11 mouse cellular contexts compared by ENCODE assay signal in genomic region chr12:54146943-54147556, GRCm38 (mm10). TPM values are rescaled to one million over a fixed set of nuclear protein-coding genes. Genes with fewer than 3 reads are reported as not detected.
DNase-seq lines count a peak whose midpoint lies in the region; ATAC-seq and TF ChIP-seq lines count a peak whose summit lies in the region.
"Had no signal": no experiment of that assay in that cellular context is flagged by ENCODE, and none has a peak within 500 bp of the region (broad histone marks: within the 10 kb centered on the region; RNA-seq: fewer than 3 reads in every experiment).

No protein-coding gene starts in this region.

- no peak for TF ChIP-seq CTCF in gastrocnemius, adult 2 months (IDR thresholded peaks at IDR 0.05)

- no peaks in the 10 kb centered on the region; the same call in 1 of the 2 replicates for H3K27me3 ChIP-seq in liver, embryonic 15.5 days
- H3K27me3 ChIP-seq: embryonic facial prominence, embryonic 13.5 days had no signal

- no peak overlapping the region for H3K9ac ChIP-seq in liver, embryonic 15.5 days
- H3K9ac ChIP-seq: embryonic facial prominence, embryonic 13.5 days; neural tube, embryonic 12.5 days had no signal

- H3K4me1 ChIP-seq in liver, embryonic 15.5 days (replicated peaks): no peaks in the 10 kb centered on the region
- H3K4me1 ChIP-seq: neural tube, embryonic 12.5 days had no signal

- no peak overlapping the region for H3K4me3 ChIP-seq in liver, embryonic 15.5 days (replicated peaks)
- H3K4me3 ChIP-seq in gastrocnemius, adult 2 months: no peak overlapping the region
- H3K4me3 ChIP-seq: embryonic facial prominence, embryonic 13.5 days; neural tube, embryonic 12.5 days had no signal

- 34% methylated on average over 12 of the region's 12 CpGs for WGBS in liver, embryonic 15.5 days (ENCODE audit: insufficient replicate concordance)

- peak; percentile 25; the same call in 1 of the 2 replicates for ATAC-seq in liver, embryonic 15.5 days (ENCODE audit: insufficient read depth)

- no peaks in the 10 kb centered on the region for H3K36me3 ChIP-seq in liver, embryonic 15.5 days (replicated peaks)
- H3K36me3 ChIP-seq: embryonic facial prominence, embryonic 13.5 days; neural tube, embryonic 12.5 days had no signal

- no peaks in the 10 kb centered on the region for H3K9me3 ChIP-seq in liver, embryonic 15.5 days (replicated peaks)
- H3K9me3 ChIP-seq: embryonic facial prominence, embryonic 13.5 days; neural tube, embryonic 12.5 days had no signal

- DNase-seq in embryo, embryonic 10 days (ENCODE audit: low spot score): peak; percentile 31
- DNase-seq in embryo, embryonic 10.5 days (ENCODE audit: low spot score): no peak
- DNase-seq in thymus, postnatal 14 days: peak; percentile 24
- DNase-seq in thymus, adult 18-20 months: no peak
- DNase-seq in gastrocnemius, adult 2 months: no peak
- DNase-seq in MN1 (ENCODE audit: low spot score): no peak
- no peak for DNase-seq in adrenal gland, adult 18-20 months (ENCODE audit: low spot score in 2 of 2)
- DNase-seq: layer of hippocampus, adult 9-11 months had no signal

- H3K27ac ChIP-seq in liver, embryonic 15.5 days (replicated peaks): no peak overlapping the region
- H3K27ac ChIP-seq in gastrocnemius, adult 2 months: no peak overlapping the region
- H3K27ac ChIP-seq: embryonic facial prominence, embryonic 13.5 days; neural tube, embryonic 12.5 days had no signal

- intact Hi-C loops in gastrocnemius, adult 2 months (cut with DNase I): no loop called here

- H3K4me2 ChIP-seq in liver, embryonic 15.5 days: no peak overlapping the region
- H3K4me2 ChIP-seq: embryonic facial prominence, embryonic 13.5 days; neural tube, embryonic 12.5 days had no signal

RNA-seq across cellular contexts. Expression of gene Egln3, which starts 56.6 kb away (rescaled TPM):
- polyA plus RNA-seq in liver, embryonic 15.5 days (2015; fragmentation: Nextera tagmentation; extraction: Ambion mirVana): 2.3 and 3.5 TPM in 2 replicates
- 10 to 100 TPM; 27.8 to 73.6 TPM for total RNA-seq in gastrocnemius, adult 2 months (2021)
- total RNA-seq in adrenal gland, adult 18-20 months (2021): 10 to 100 TPM in 1 of 2 experiments, 1 to 10 TPM in 1; 7.8 to 11.4 TPM

Comparison
In these comparisons a context has a peak if more than half of its experiments do, and no peak if none do; other contexts are left out.
1. DNase-seq: peak in embryo, embryonic 10 days (single experiment) and thymus, postnatal 14 days (single experiment); none in embryo, embryonic 10.5 days (single experiment), thymus, adult 18-20 months (0 of 2), gastrocnemius, adult 2 months (single experiment), MN1 (single experiment) and adrenal gland, adult 18-20 months (0 of 2).